Mouse (Mus musculus) forebrain, embryonic 10.5 days (tissue): Measurements from ENCODE around the gene Rag2. TPM values are rescaled to one million over a fixed set of nuclear protein-coding genes. Genes with fewer than 3 reads are reported as not detected.
A peak's percentile ranks its signal among the peaks of the same experiment; 100 is the strongest.

Experiments
- DNase-seq: peaks from one replicate; pipeline ENCODE4 v3.0.0-alpha.2; 2017; ENCODE audit warnings: low spot score; ENCODE audit errors: extremely low spot score
- H3K27ac ChIP-seq: fragments of 300-500 bp; sonication (generic); 2 replicates; pipeline ENCODE4 v1.5.1; 2016; ENCODE audit warnings: mild to moderate bottlenecking
- H3K27me3 ChIP-seq: fragments of 300-500 bp; sonication (generic); 2 replicates; pipeline ENCODE4 v1.6.1; 2016; ENCODE audit warnings: mild to moderate bottlenecking; ENCODE audit not compliant: poor library complexity, severe bottlenecking
- H3K36me3 ChIP-seq: fragments of 300-500 bp; sonication (generic); replicated peaks from 2 replicates; pipeline ENCODE4 v1.6.1; 2016; ENCODE audit warnings: mild to moderate bottlenecking, moderate library complexity
- H3K4me1 ChIP-seq: fragments of 300-500 bp; sonication (generic); 2 replicates; pipeline ENCODE4 v1.6.1; 2016
- H3K4me3 ChIP-seq: fragments of 300-500 bp; sonication (generic); 2 replicates; pipeline ENCODE4 v1.5.1; 2016; ENCODE audit warnings: mild to moderate bottlenecking, moderate library complexity
- H3K9me3 ChIP-seq: fragments of 300-500 bp; sonication (generic); 2 replicates; pipeline ENCODE4 v1.6.1; 2016; ENCODE audit warnings: mild to moderate bottlenecking, moderate library complexity
- WGBS: fragments of 180-500 bp; shearing (Covaris S2); methylation state at CpG from one replicate; pipeline ENCODE4 v1.1.7; 2016; 5-methylcytosine and 5-hydroxymethylcytosine counted together
- polyA plus RNA-seq: library from polyadenylated mRNA; unstranded; fragments of >200 nt; fragmentation: Nextera tagmentation; extraction: Ambion mirVana; gene quantifications from 2 replicates; pipeline ENCODE4 v1.2.1, GENCODE M21; 2016

The Rag2 gene
- polyA plus RNA-seq, 1 experiment from 2014 or later, result not detected

DNA sequence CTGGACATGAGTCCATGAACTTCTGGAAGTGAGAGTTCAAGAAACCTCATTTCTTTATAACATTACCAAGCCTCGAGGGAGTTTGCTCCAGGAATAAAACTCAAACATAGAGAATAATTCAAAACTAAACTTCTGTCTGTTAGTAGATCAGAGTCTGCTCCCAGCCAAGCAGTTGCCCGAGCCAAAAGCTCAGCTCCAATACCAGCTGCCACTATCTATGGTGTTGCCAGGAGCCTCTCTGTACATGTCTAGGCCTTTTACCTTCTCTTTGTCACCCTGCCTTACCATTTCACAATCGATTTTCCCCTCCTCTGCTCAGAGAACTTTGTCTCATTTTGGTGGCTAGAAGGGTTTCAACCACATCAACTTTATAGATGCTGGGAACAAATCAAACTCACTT, 49.0 kb downstream of the Rag2 start:
- no peak overlapping the region for H3K27ac ChIP-seq
- 79% methylated on average over 3 of the region's 3 CpGs for WGBS
- no peaks in the 10 kb centered on the region for H3K36me3 ChIP-seq
- H3K9me3 ChIP-seq, result no peaks in the 10 kb centered on the region
- peaks cover 6% of the 10 kb centered on the region; the same call in 1 of the 2 replicates for H3K4me1 ChIP-seq
- DNase-seq, result no peak
- peaks cover 10% of the 10 kb centered on the region; the same call in 1 of the 2 replicates for H3K27me3 ChIP-seq
- H3K4me3 ChIP-seq, result no peak overlapping the region

DNA sequence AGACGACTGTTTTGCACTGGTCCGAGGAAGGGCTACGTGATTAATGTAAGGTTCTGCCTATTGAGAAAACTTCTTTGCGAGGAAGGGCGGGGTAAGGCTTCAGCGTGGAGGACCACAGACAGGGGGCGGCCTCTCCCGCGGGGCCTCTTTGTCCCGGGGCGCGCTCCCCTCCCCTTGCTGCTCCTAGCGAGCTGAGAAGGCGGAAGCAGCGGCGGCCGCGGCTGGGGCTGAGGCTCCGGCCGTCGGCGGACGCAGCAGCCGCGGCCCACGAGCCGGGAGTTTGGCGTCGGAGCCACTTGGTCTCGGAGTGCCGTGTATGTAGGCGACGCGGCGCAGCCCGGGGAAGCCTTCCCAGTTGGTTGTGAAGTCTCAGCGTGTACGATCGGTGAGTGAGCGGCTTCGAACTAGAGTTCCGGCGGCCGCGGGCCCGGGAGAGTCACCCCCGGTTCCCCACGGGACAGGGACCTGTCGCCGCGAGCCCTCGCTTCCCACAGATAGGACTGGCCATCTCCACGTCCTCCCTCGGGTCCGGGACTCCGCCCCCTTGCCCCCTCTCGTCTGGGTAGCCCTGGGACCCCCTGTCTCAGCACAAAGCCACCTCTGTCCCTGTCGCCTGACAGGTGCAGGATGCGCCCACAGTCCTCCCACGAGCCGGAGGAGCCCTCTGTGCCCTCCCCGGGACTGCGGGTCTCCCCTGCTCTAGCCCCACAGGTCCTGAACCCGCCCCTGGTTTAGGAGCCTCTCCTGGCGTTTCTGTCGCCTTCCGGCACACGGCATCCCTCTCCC, 53.9 kb downstream of the Rag2 start, which contains the start of gene Traf6:
Gene Traf6 (plus strand): TSS at position 194 of the 786 bp plus-strand sequence.
- Histone ChIP-seq H3K27ac (peak within 1 kb of the TSS; percentile 94), H3K4me3 (peak within 1 kb of the TSS; percentile 99), H3K4me1 (peaks cover 19% of the 10 kb centered on the region), H3K27me3 (peaks cover 10% of the 10 kb centered on the region; the same call in 1 of the 2 replicates), H3K36me3 (peaks cover 8% of the 10 kb centered on the region; the same call in 1 of the 2 replicates), H3K9me3 (no peaks in the 10 kb centered on the region)
- WGBS, result under 1% methylated on average over 67 of the region's 68 CpGs
- DNase-seq, result peak; percentile 82

DNA sequence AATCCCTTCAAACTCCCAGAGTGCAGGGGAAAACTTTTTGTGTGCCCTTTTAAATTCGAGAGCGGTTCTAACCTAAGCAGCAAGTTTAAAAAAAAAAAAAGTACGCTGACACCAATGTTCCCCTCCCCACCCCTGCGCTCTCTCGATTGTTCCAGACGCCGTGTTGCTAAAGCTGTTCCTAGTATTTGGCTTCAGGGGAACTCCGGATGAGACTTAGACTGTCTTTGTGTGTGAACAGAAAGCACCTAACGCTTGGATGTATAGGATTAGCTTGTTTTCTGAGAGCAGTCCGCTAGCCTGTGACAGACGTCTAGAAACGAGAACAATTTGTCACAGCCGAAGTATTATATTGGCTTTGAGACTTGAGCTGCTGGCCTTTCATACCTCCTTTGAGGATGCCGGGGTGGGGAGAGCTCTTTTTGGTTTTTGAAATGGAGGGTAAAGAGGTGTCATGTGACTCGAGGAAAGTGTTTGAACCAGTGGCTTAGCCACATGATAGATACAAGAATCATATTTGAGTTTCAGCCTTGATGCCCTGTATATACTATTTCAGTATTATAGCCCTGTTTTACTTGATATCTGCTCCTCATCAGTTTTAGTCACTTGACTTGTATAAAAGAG, 54.8 kb downstream of the Rag2 start:
- 4% methylated on average over 15 of the region's 15 CpGs for WGBS

More for the DNA sequence above, 54.8 kb downstream of the Rag2 start:
- Histone ChIP-seq H3K9me3 (no peaks in the 10 kb centered on the region), H3K27ac (peak overlapping the region; percentile 94), H3K36me3 (peaks cover 13% of the 10 kb centered on the region), H3K4me1 (peaks cover 19% of the 10 kb centered on the region), H3K27me3 (peaks cover 10% of the 10 kb centered on the region; the same call in 1 of the 2 replicates), H3K4me3 (peak overlapping the region; percentile 99)
- peak; percentile 31 for DNase-seq

Other genes starting within 250 kb of the Rag2 start
- gene Rag1, start 24.8 kb downstream of the Rag2 start, polyA plus RNA-seq, result not detected in 2 replicates
- gene B230118H07Rik, start 24.8 kb downstream of the Rag2 start, polyA plus RNA-seq, result 61.3 and 65.8 TPM in 2 replicates
- gene Traf6, start 53.7 kb downstream of the Rag2 start, polyA plus RNA-seq, result 17.9 and 18.5 TPM in 2 replicates